Mouse (Mus musculus): Measurements from ENCODE around the gene Dppa3.

Dppa3 gene

GRCm38 (mm10) chr6:122667715-122668114 is 41.5 kb downstream of the Dppa3 start:
- no peak for DNase-seq (ENCODE audit: low read depth, low spot score)

GRCm38 (mm10) chr6:122668823-122669222 is 42.6 kb downstream of the Dppa3 start:
- DNase-seq (ENCODE audit: low read depth, low spot score), result no peak

- peak; percentile 88 for DNase-seq (ENCODE audit: low read depth, low spot score)
Measured at GRCm38 (mm10) chr6:122669406-122670200, 43.4 kb downstream of the Dppa3 start.

- no peak for DNase-seq (ENCODE audit: low read depth, low spot score)
Measured at GRCm38 (mm10) chr6:122670201-122670551, 44.0 kb downstream of the Dppa3 start.

- DNase-seq (ENCODE audit: low read depth, low spot score), result no peak
Measured at GRCm38 (mm10) chr6:122670841-122671240, 44.6 kb downstream of the Dppa3 start.

- DNase-seq (ENCODE audit: low read depth, low spot score), result no peak
Measured at GRCm38 (mm10) chr6:122672746-122673145, 46.5 kb downstream of the Dppa3 start.

All from CD4-positive helper T cell, adult 2 months (primary cell).